Mouse (Mus musculus): ENCODE data around the gene Agpat1. TPM values are rescaled to one million over a fixed set of nuclear protein-coding genes. Genes with fewer than 3 reads are reported as not detected.

The Agpat1 gene
- total and polyA plus RNA-seq, 3 experiments = 11.2 to 47.4 (median 44.4) TPM

DNA sequence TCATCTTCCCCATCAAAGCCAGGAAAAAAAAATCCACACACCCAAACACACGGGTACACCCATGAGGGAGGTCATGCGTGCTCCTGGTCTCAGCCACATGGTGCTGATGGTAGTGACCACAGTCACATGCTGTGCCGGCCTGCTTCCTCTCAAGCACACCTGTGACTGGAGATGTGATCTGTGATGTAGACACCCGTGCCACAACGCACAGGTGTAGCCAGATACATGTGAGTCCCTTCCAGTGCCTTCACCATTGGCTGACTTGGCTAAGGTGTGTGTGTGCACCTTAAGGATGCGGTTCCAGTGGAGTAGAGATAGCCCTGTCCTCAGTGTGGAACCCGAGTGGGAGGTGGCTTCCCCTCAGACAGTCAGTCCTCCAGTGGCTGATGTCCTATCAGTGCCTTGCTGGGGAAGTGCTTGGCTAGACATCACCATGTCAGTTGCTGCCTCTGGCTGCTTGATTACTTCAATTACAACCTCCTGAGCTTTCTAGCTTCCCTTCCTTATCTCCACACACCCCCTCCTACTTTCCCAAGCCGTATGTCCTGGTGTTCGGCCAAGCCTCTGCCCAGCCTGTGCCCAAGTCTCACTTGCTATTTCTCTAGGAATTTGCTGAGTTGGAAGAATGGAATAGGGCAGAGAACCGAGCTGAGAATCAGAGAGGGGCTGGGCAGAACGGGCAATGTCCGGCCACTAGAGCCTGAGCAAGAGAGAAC, 55.3 kb downstream of the Agpat1 start:
- H3K4me2 ChIP-seq (ENCODE audit: insufficient read depth, low read depth, poor library complexity, severe bottlenecking) = no peak overlapping the region
- no peak overlapping the region for H3K27ac ChIP-seq (ENCODE audit: insufficient read depth, low read depth)
- no peaks in the 10 kb centered on the region for H3K9me3 ChIP-seq (replicated peaks; ENCODE audit: low read length)
- TF ChIP-seq KAT2A (IDR thresholded peaks at IDR 0.05; ENCODE audit: insufficient replicate concordance, low read length) (no peak), BHLHE40 (IDR thresholded peaks at IDR 0.05; ENCODE audit: low read depth, low read length) (0 out of 2 replicates have a peak, but pooled peaks have one; percentile 13)
- no peak overlapping the region for H3K9ac ChIP-seq (ENCODE audit: insufficient read depth, low read depth)
- dilution Hi-C loops (cut with MboI; ENCODE audit: extremely low pct_ligation_motif_present, extremely low pct_unique_long_range_greater_than_20kb, low sequenced_read_pairs) = no loop called here
- DNase-seq (ENCODE audit: extremely low read depth) = no peak
- in situ Hi-C loops (cut with MboI; ENCODE audit: low pct_ligation_motif_present, low pct_unique_long_range_greater_than_20kb, low sequenced_read_pairs) = no loop called here
- peaks cover 5 to 24% of the 10 kb centered on the region in 2 experiments for H3K36me3 ChIP-seq (replicated peaks in 1 of 2; ENCODE audit: control insufficient read depth in 1 of 2, insufficient read depth in 1 of 2, low read length in 1 of 2)
- H3K27me3 ChIP-seq (replicated peaks) = peaks cover 46% of the 10 kb centered on the region
- no peaks in the 10 kb centered on the region; a peak in 1 of 4 replicates for H3K4me1 ChIP-seq (ENCODE audit: control insufficient read depth in 1 of 2, insufficient read depth in 2 of 2)
- H3K79me2 ChIP-seq (replicated peaks; ENCODE audit: control insufficient read depth, extremely low read depth, insufficient read depth, poor library complexity, severe bottlenecking) = no peaks in the 10 kb centered on the region
- H3K4me3 ChIP-seq (replicated peaks in 1 of 3; ENCODE audit: low read depth in 2 of 3, low read length in 2 of 3, poor library complexity in 1 of 3) = no peak overlapping the region

- Histone ChIP-seq H3K36me3 (replicated peaks in 1 of 2; ENCODE audit: control insufficient read depth in 1 of 2, insufficient read depth in 1 of 2, low read length in 1 of 2) (peaks cover 2 to 19% of the 10 kb centered on the region in 2 experiments), H3K9me3 (replicated peaks; ENCODE audit: low read length) (no peaks in the 10 kb centered on the region), H3K9ac (ENCODE audit: insufficient read depth, low read depth) (no peak overlapping the region), H3K4me1 (ENCODE audit: control insufficient read depth in 1 of 2, insufficient read depth in 2 of 2) (no peaks in the 10 kb centered on the region; a peak in 1 of 4 replicates), H3K4me2 (ENCODE audit: insufficient read depth, low read depth, poor library complexity, severe bottlenecking) (no peak overlapping the region), H3K4me3 (replicated peaks in 1 of 3; ENCODE audit: low read depth in 2 of 3, low read length in 2 of 3, poor library complexity in 1 of 3) (no peak overlapping the region), H3K27ac (ENCODE audit: insufficient read depth, low read depth) (no peak overlapping the region), H3K79me2 (replicated peaks; ENCODE audit: control insufficient read depth, extremely low read depth, insufficient read depth, poor library complexity, severe bottlenecking) (no peaks in the 10 kb centered on the region), H3K27me3 (replicated peaks) (peaks cover 51% of the 10 kb centered on the region)
- TF ChIP-seq PAX5 (IDR thresholded peaks at IDR 0.05; ENCODE audit: low read length) (no peak), USF1 (IDR thresholded peaks at IDR 0.05; ENCODE audit: low read depth, low read length) (no peak), MYC (IDR thresholded peaks at IDR 0.05; ENCODE audit: low read depth, low read length) (no peak), EP300 (IDR thresholded peaks at IDR 0.05; ENCODE audit: low read length) (no peak), ZMIZ1 (IDR thresholded peaks at IDR 0.05; ENCODE audit: low read depth, low read length) (no peak), NRF1 (IDR thresholded peaks at IDR 0.05; ENCODE audit: low read depth, low read length) (no peak), ZNF384 (IDR thresholded peaks at IDR 0.05; ENCODE audit: low read depth, low read length) (no peak)
- no peak for DNase-seq (ENCODE audit: extremely low read depth)
- dilution Hi-C loops (cut with MboI; ENCODE audit: extremely low pct_ligation_motif_present, extremely low pct_unique_long_range_greater_than_20kb, low sequenced_read_pairs) = no loop called here
- in situ Hi-C loops (cut with MboI; ENCODE audit: low pct_ligation_motif_present, low pct_unique_long_range_greater_than_20kb, low sequenced_read_pairs) = no loop called here
Observed at GRCm38 (mm10) chr17:34659897-34660214, 55.8 kb downstream of the Agpat1 start.

- peaks cover 56% of the 10 kb centered on the region for H3K27me3 ChIP-seq (replicated peaks)
- no peaks in the 10 kb centered on the region; a peak in 1 of 4 replicates for H3K4me1 ChIP-seq (ENCODE audit: control insufficient read depth in 1 of 2, insufficient read depth in 2 of 2)
- H3K9me3 ChIP-seq (replicated peaks; ENCODE audit: low read length) = no peaks in the 10 kb centered on the region
- no peaks in the 10 kb centered on the region for H3K79me2 ChIP-seq (replicated peaks; ENCODE audit: control insufficient read depth, extremely low read depth, insufficient read depth, poor library complexity, severe bottlenecking)
- H3K4me3 ChIP-seq (replicated peaks in 1 of 3; ENCODE audit: low read depth in 2 of 3, low read length in 2 of 3, poor library complexity in 1 of 3) = no peak overlapping the region
- dilution Hi-C loops (cut with MboI; ENCODE audit: extremely low pct_ligation_motif_present, extremely low pct_unique_long_range_greater_than_20kb, low sequenced_read_pairs) (no loop called here), in situ Hi-C loops (cut with MboI; ENCODE audit: low pct_ligation_motif_present, low pct_unique_long_range_greater_than_20kb, low sequenced_read_pairs) (no loop called here)
- no peak for TF ChIP-seq MEF2A (IDR thresholded peaks at IDR 0.05; ENCODE audit: borderline replicate concordance, low read depth, low read length)
- no peak for TF ChIP-seq ZKSCAN1 (IDR thresholded peaks at IDR 0.05; ENCODE audit: borderline replicate concordance, low read depth, low read length)
- no peak for TF ChIP-seq MAZ (IDR thresholded peaks at IDR 0.05; ENCODE audit: low read depth, low read length)
- TF ChIP-seq SMC3 (IDR thresholded peaks at IDR 0.05; ENCODE audit: low read depth, low read length) = no peak
- TF ChIP-seq USF2 (conservative IDR thresholded peaks at IDR 0.05; ENCODE audit: low read depth, low read length) = no peak
- TF ChIP-seq CTCF (conservative IDR thresholded peaks at IDR 0.05 in 1 of 2, IDR thresholded peaks at IDR 0.05 in 1 of 2; ENCODE audit: low read depth in 2 of 2, low read length in 2 of 2) = no peak
- no peak for TF ChIP-seq NRF1 (IDR thresholded peaks at IDR 0.05; ENCODE audit: low read depth, low read length)
- no peak for TF ChIP-seq PAX5 (IDR thresholded peaks at IDR 0.05; ENCODE audit: low read length)
- no peak for TF ChIP-seq USF1 (IDR thresholded peaks at IDR 0.05; ENCODE audit: low read depth, low read length)
- no peak for TF ChIP-seq NELFE (IDR thresholded peaks at IDR 0.05; ENCODE audit: low read depth, low read length)
- no peak for TF ChIP-seq TBP (conservative IDR thresholded peaks at IDR 0.05; ENCODE audit: low read depth, low read length)
- no peak overlapping the region for H3K27ac ChIP-seq (ENCODE audit: insufficient read depth, low read depth)
- H3K9ac ChIP-seq (ENCODE audit: insufficient read depth, low read depth) = no peak overlapping the region
- peaks cover 0 to 14% of the 10 kb centered on the region in 2 experiments for H3K36me3 ChIP-seq (replicated peaks in 1 of 2; ENCODE audit: control insufficient read depth in 1 of 2, insufficient read depth in 1 of 2, low read length in 1 of 2)
- H3K4me2 ChIP-seq (ENCODE audit: insufficient read depth, low read depth, poor library complexity, severe bottlenecking) = no peak overlapping the region
- DNase-seq (ENCODE audit: extremely low read depth) = no peak
Observed at GRCm38 (mm10) chr17:34660259-34660820, 56.3 kb downstream of the Agpat1 start.
